Mouse (Mus musculus) lung, postnatal 0 days (tissue): Measurements from ENCODE around the gene Tmem205. TPM values are rescaled to one million over a fixed set of nuclear protein-coding genes. Genes with fewer than 3 reads are reported as not detected.

ENCODE experiments used
- ATAC-seq: fragments of 200-750 bp; cut with Nextera tagmentation; 2 replicates; pipeline ENCODE4 v1.8.0; 2017; ENCODE audit warnings: moderate library complexity
- DNase-seq: peaks from one replicate; pipeline ENCODE4 v3.0.0-alpha.2; 2016; ENCODE audit warnings: low spot score
- H3K27ac ChIP-seq: fragments of 300-500 bp; sonication (generic); 2 replicates; pipeline ENCODE4 v1.5.1; 2014; ENCODE audit warnings: antibody characterized with exemption, mild to moderate bottlenecking, low read length, mixed read lengths
- H3K27me3 ChIP-seq: fragments of 300-500 bp; sonication (generic); replicated peaks from 2 replicates; pipeline ENCODE4 v1.6.1; 2014; ENCODE audit warnings: low read length, mixed read lengths; ENCODE audit not compliant: insufficient read depth
- H3K36me3 ChIP-seq: fragments of 300-500 bp; sonication (generic); 2 replicates; pipeline ENCODE4 v1.6.1; 2014; ENCODE audit warnings: low read length, mixed read lengths; ENCODE audit not compliant: insufficient read depth
- H3K4me1 ChIP-seq: fragments of 300-500 bp; sonication (generic); 2 replicates; pipeline ENCODE4 v1.6.1; 2014; ENCODE audit warnings: antibody characterized with exemption, low read depth, low read length, mixed read lengths; ENCODE audit not compliant: insufficient read depth
- H3K4me2 ChIP-seq: fragments of 300-500 bp; sonication (generic); replicated peaks from 2 replicates; pipeline ENCODE4 v1.6.1; 2014; ENCODE audit warnings: low read depth, mild to moderate bottlenecking, low read length, moderate library complexity, mixed read lengths
- H3K4me3 ChIP-seq: fragments of 300-500 bp; sonication (generic); 2 replicates; pipeline ENCODE4 v1.5.1; 2014; ENCODE audit warnings: low read depth, low read length
- H3K9ac ChIP-seq: fragments of 300-500 bp; sonication (generic); replicated peaks from 2 replicates; pipeline ENCODE4 v1.6.1; 2014; ENCODE audit warnings: low read depth, mild to moderate bottlenecking
- H3K9me3 ChIP-seq: fragments of 300-500 bp; sonication (generic); 2 replicates; pipeline ENCODE4 v1.6.1; 2016; ENCODE audit warnings: low read length, mixed read lengths
- CTCF ChIP-seq: IDR thresholded peaks from 2 replicates; pipeline ENCODE4 v1.5.1; 2016; ENCODE audit warnings: antibody characterized with exemption, mild to moderate bottlenecking
- EP300 ChIP-seq: IDR thresholded peaks from 2 replicates; pipeline ENCODE4 v1.6.1; 2016; ENCODE audit warnings: antibody characterized with exemption, mild to moderate bottlenecking, control low read depth
- WGBS: fragments of 180-500 bp; shearing (Covaris S2); extraction: QIAGEN DNeasy Blood & Tissue Kit; methylation state at CpG from one replicate; pipeline ENCODE4 v1.1.7; 2014; 5-methylcytosine and 5-hydroxymethylcytosine counted together
- polyA plus RNA-seq: library from polyadenylated mRNA; unstranded; fragments of >200 nt; fragmentation: Nextera tagmentation; extraction: Ambion mirVana; gene quantifications from 2 replicates; pipeline ENCODE4 v1.2.1, GENCODE M21; 2015

Gene Tmem205
- polyA plus RNA-seq, 1 experiment from 2014 or later = 107 TPM

GRCm38 (mm10) chr9:21917493-21918034, 9.8 kb downstream of the Tmem205 start:
- peaks cover 3% of the 10 kb centered on the region; the same call in 1 of the 2 replicates for H3K4me1 ChIP-seq
- H3K4me2 ChIP-seq = peak overlapping the region; percentile 99
- no peaks in the 10 kb centered on the region for H3K36me3 ChIP-seq
- H3K9ac ChIP-seq = peak overlapping the region; percentile 44
- peak; percentile 30 for ATAC-seq
- peak overlapping the region; percentile 79 for H3K4me3 ChIP-seq
- no peaks in the 10 kb centered on the region for H3K9me3 ChIP-seq
- DNase-seq = peak; percentile 80
- no peak for TF ChIP-seq EP300
- no peak for TF ChIP-seq CTCF
- peak overlapping the region; percentile 85 for H3K27ac ChIP-seq
- H3K27me3 ChIP-seq = no peaks in the 10 kb centered on the region
- under 1% methylated on average over 28 of the region's 35 CpGs for WGBS

GRCm38 (mm10) chr9:21916851-21917492, 10.4 kb downstream of the Tmem205 start:
- H3K27ac ChIP-seq = peak overlapping the region; percentile 85
- no peak overlapping the region for H3K9ac ChIP-seq
- no peaks in the 10 kb centered on the region for H3K9me3 ChIP-seq
- ATAC-seq (no peak), DNase-seq (no peak)
- H3K36me3 ChIP-seq = no peaks in the 10 kb centered on the region
- H3K4me1 ChIP-seq = peaks cover 3% of the 10 kb centered on the region; the same call in 1 of the 2 replicates
- no peak for TF ChIP-seq CTCF
- TF ChIP-seq EP300 = no peak
- H3K4me2 ChIP-seq = peak overlapping the region; percentile 99
- peak overlapping the region; percentile 79; the same call in 1 of the 2 replicates for H3K4me3 ChIP-seq
- H3K27me3 ChIP-seq = no peaks in the 10 kb centered on the region
- 51% methylated on average over 3 of the region's 3 CpGs for WGBS

DNA sequence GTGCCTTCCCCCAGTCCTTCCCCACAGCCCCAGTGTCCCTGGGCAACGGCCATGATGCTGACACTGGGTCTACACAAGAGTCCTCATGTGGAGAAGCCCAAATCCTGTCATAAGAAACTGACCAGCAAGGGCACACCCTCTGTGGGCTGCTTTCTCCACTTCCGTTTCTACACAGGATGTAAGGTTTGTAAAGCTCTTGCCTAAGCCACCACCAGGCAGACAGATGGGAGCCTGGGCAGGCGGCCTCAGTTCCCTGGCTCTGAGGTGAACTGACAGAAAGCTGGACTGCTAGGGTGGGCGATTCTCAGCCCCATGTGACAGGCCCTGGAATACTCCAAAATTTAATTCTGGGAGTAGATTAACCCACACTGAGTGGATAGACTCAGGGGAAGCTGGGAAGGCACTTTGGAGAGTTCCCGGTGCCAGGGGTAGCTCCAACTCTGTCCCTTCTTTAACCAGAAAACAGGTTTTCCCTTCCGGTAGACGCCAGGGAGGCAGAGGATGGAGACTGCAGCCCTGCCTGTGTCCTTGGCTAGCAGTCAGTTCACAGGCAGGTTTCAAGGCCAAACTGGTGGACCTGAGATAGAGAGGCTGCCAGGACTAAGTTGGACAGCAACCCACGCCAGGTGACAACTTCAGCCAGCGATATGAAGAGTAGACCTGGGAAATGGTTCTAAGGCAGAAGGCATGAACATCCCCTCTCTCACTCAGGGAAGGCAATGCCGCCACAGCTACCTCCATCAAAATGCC, 17.7 kb downstream of the Tmem205 start:
- WGBS = 60% methylated on average over 10 of the region's 10 CpGs
- no peaks in the 10 kb centered on the region for H3K4me1 ChIP-seq
- no peak overlapping the region for H3K27ac ChIP-seq
- H3K4me3 ChIP-seq = no peak overlapping the region
- no peaks in the 10 kb centered on the region for H3K27me3 ChIP-seq
- TF ChIP-seq EP300 (no peak), CTCF (no peak)
- ATAC-seq (peak; percentile 25; the same call in 1 of the 2 replicates), DNase-seq (peak; percentile 29)
- no peaks in the 10 kb centered on the region for H3K36me3 ChIP-seq
- no peak overlapping the region for H3K4me2 ChIP-seq
- no peaks in the 10 kb centered on the region for H3K9me3 ChIP-seq
- no peak overlapping the region for H3K9ac ChIP-seq

DNA sequence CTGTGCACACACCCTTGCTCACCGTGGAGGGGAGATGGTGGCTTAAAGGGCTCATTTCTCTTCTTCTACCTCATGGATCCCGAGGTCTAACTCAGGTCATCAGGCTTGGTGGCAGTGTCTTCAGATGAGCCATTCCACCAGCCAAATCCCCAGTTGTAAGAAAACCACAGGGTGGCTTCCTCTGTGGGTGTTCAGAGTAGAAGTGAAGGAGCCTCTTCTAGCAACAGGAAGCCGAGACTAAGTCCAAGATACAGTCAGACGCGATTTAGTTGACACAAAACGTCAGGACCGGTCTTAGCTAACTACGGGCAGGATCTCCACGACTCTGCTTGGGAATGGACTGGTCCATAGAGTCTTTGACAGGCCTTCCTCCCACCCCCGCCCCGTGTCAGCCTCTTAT, 19.1 kb downstream of the Tmem205 start:
- ATAC-seq (no peak), DNase-seq (no peak)
- Histone ChIP-seq H3K9ac (no peak overlapping the region), H3K36me3 (no peaks in the 10 kb centered on the region), H3K27ac (no peak overlapping the region), H3K4me2 (no peak overlapping the region), H3K27me3 (no peaks in the 10 kb centered on the region), H3K4me1 (no peaks in the 10 kb centered on the region), H3K9me3 (no peaks in the 10 kb centered on the region), H3K4me3 (no peak overlapping the region)
- WGBS = 67% methylated on average over 11 of the region's 11 CpGs
- no peak for TF ChIP-seq CTCF
- TF ChIP-seq EP300 = no peak

DNA sequence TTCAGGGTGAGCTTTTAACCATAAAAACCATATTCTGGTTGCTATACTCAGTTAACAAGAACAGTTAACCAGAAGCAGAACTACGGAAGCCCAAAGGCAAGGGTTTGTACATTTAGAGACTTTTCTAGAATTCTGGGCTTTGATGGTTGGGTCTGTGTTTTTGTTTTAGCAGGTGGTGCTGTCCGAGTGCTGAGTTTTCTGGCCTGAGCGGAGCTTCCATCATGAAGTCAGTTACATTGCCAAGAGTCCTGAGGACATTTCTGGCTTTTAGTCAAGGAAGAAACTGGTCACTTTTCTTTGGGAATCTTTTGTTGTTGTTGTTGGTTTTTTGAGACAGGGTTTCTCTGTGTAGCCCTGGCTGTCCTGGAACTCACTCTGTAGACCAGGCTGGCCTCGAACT, 23.3 kb downstream of the Tmem205 start:
- 84% methylated on average over 4 of the region's 4 CpGs for WGBS
- no peak for ATAC-seq

DNA sequence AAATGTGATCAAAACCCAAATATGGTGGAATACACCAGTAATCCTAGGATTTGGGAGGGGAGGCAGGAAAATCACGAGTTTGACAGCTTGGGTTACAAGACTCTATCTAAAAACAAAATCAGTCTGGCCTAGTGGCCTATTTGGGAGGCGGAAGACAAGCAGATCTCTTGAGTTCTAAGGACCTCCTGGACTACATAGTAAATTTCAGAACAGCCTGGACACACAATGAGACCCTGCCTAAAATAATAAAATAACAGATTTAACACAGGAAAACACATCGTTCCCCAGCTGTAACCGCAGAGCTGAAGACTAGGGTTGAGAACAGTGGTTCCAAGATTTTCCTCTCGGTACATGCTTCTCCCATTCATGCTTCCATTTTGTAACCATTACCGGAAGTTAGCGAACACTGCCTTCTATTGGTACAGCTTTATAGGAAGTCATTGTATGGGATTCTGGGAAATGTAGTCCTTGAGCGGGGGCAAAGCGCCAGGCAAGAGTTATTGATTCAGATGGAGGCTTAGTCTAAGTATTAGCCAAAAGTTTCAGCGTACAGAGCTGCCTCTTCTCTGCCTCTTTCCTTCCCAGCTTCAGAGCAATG, 26.0 kb downstream of the Tmem205 start:
- WGBS = 10% methylated on average over 10 of the region's 10 CpGs

More for the DNA sequence above, 23.3 kb downstream of the Tmem205 start:
- H3K9me3 ChIP-seq = no peaks in the 10 kb centered on the region
- H3K4me3 ChIP-seq = no peak overlapping the region
- H3K9ac ChIP-seq = no peak overlapping the region
- no peaks in the 10 kb centered on the region for H3K36me3 ChIP-seq
- H3K4me1 ChIP-seq = no peaks in the 10 kb centered on the region
- H3K27ac ChIP-seq = no peak overlapping the region
- no peaks in the 10 kb centered on the region for H3K27me3 ChIP-seq
- TF ChIP-seq CTCF (no peak), EP300 (no peak)
- no peak for DNase-seq
- H3K4me2 ChIP-seq = no peak overlapping the region

More for the DNA sequence above, 26.0 kb downstream of the Tmem205 start:
- ATAC-seq (peak; percentile 89), DNase-seq (peak; percentile 93)
- no peaks in the 10 kb centered on the region for H3K9me3 ChIP-seq
- H3K4me3 ChIP-seq = peak overlapping the region; percentile 26
- no peaks in the 10 kb centered on the region for H3K27me3 ChIP-seq
- no peaks in the 10 kb centered on the region for H3K36me3 ChIP-seq
- H3K9ac ChIP-seq = no peak overlapping the region
- no peaks in the 10 kb centered on the region for H3K4me1 ChIP-seq
- peak overlapping the region; percentile 40 for H3K4me2 ChIP-seq
- no peak overlapping the region for H3K27ac ChIP-seq
- TF ChIP-seq EP300 = 0 out of 2 replicates have a peak, but pooled peaks have one; percentile 28
- peak; percentile 55 for TF ChIP-seq CTCF
